Mouse (Mus musculus) gastrocnemius, postnatal 4 days (tissue): ENCODE measurements around the gene B3gntl1. TPM values are rescaled to one million over a fixed set of nuclear protein-coding genes. Genes with fewer than 3 reads are reported as not detected.
A peak's percentile ranks its signal among the peaks of the same experiment; 100 is the strongest.

Experiments
- DNase-seq, 2 experiments: peaks; one replicate each; pipeline ENCODE4 v3.0.0; 2021 to 2022; ENCODE audit warnings: low spot score in 2 of 2, mixed read lengths in 2 of 2
- total RNA-seq, 2 experiments: library from RNA; stranded (reverse); gene quantifications; 2 replicates each; pipeline ENCODE4 v1.2.3; 2021

Gene B3gntl1
- total RNA-seq, 2 experiments from 2014 or later: 5.9 to 6.1 TPM

GRCm38 (mm10) chr11:121650668-121651067 lies 22.3 kb downstream of the B3gntl1 start:
- no peak for DNase-seq

DNA sequence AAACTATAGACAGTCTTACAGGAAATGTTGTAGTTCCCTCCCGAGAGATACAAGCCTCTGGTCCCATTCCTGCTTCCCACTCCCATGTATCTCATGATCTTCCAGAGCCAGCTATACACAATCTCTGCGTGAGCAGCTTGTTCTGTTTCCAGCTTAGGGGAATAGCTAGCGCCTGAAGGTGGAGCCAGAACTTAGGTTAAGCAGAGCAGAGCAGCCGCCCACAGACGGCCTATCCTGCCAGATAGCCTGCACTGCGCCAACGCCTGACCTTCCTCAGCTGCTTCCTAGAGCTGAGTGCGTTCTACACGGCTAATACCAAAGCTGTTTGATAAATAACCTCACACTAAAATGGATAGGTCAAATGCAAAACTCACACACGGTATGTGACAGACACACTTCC lies 23.1 kb downstream of the B3gntl1 start:
- DNase-seq: peak in 1 of 2 experiments; percentile 24

- DNase-seq: no peak
These were observed 24.8 kb downstream of the B3gntl1 start for GRCm38 (mm10) chr11:121648166-121648565.

DNA sequence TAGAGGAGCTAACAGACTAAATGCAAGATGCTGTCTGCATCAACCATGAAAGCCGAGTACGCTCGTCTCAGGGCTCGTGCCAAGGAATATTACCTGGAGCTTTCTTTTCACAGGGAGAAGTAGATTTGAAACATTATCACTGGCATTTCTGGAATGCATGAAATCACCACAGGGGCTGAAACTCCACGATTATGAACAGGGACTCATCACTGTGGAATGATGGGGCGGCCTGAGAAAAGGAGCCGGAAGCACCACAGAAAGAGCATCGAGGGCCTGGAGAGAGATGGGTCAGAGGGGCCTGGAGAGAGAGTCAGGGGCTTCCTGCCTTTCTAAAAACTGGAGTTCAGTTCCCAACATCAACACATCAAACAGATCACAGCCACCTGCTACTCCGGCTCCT lies 25.6 kb downstream of the B3gntl1 start:
- DNase-seq: no peak

DNA sequence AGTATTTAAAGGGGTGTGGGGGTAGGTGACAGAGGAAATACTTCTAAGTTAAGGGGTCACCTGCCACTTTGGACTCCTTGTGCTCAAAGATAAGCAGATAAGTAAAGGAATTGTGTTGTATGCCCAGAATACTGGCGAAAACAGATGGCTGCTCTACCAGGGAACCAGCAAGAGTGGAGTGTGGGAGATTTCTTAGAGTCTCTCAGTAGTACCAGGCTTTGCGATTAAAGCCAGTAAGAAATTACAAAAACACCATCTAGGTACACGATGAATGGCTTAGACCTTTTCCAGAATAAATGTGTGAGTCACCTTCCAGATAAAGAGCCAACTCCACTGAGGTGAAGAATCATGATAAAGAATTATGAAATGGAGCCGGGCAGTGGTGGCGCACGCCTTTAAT lies 27.6 kb downstream of the B3gntl1 start:
- DNase-seq: no peak

DNA sequence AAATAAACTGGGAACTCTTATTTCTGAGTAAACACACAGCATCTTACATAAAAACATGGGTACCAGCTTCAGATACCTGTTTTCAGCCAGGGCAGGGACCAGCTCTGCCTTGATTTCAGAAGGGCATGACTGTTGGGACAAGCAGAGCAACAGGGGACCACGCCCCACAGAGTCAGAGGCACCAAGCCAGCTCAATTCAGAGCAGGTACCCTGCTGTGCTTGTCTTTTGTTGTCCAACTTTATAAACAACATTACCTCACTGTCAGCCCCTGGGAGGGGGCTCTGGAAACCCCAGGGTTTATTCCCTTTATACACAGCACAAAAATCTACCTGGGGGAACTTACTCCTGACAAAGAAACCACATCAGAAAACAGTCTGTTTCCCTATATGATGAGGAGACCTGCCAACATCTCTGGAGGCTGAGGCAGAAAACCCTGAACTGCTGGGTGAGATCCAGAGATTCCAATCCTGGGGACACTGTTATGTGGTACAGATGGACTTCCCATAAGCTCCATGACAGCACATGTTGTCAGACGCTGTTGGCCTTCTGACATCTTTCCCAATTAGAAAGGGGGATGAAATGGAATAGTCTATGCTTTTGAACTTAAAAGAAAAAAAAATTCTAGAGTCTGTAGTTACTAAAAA lies 31.3 kb downstream of the B3gntl1 start:
- no peak for DNase-seq

- no peak for DNase-seq
These were observed 36.3 kb downstream of the B3gntl1 start for GRCm38 (mm10) chr11:121636646-121637045.

- no peak for DNase-seq
These were observed 41.5 kb downstream of the B3gntl1 start for GRCm38 (mm10) chr11:121631410-121631809.

DNA sequence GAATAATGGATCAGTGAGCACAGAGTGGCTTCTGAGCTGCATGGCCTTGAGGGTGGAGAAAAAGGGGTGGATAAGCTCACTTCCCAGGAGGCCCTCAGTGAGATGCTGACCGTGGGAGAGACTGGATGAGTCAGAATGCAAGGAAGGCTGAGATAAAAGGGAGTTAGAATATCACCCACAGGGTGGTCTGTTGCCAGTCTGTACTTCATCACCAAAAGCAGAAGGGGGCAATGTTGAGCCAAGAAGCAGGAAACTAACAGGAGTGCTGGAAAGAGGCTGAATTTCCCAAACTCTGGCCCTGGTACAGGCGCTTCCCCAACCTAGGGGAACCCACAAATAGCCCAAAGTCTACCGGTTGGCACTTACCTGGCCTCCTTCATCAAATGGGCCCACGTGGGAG lies 42.5 kb downstream of the B3gntl1 start:
- no peak for DNase-seq

- DNase-seq: no peak
These were observed 43.4 kb downstream of the B3gntl1 start for GRCm38 (mm10) chr11:121629529-121629928.

DNA sequence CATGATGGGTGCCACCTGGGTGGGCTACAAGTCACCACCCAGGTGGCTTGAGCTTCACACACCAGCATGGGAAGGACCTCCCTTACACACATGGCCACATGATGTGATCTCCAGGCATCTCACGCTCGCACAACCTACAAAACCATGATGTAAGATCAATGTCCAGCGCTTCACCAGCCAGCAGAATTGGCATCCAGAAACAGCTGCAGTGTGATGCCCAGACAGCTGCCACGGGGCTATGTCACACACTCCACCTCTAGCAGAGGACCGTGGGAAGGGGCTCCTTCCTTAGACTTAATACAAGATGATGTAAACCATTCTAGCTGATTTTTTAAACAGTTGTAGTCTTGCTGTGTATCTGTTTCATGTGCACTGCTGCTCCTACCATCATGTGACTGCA lies 45.4 kb downstream of the B3gntl1 start:
- no peak for DNase-seq

DNA sequence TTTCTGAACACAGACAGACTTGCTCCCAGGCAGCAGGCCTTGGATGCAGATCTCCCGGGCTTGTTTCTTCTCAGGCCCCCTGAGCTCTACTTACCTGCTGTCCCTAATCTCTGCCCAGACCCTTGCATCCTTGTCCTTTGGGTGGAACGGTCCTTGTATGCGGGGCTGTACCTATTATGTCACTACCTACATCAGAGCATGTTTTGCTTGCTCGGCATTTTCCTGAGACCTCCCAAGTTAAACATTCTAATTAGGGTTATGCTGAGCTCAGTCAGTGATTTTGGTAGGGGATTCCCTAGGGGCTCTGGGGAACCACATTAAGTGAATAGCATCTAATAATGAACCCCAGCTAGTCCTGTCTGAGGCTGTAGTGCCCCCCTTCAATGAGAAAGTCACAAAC lies 47.9 kb downstream of the B3gntl1 start:
- no peak for DNase-seq

DNA sequence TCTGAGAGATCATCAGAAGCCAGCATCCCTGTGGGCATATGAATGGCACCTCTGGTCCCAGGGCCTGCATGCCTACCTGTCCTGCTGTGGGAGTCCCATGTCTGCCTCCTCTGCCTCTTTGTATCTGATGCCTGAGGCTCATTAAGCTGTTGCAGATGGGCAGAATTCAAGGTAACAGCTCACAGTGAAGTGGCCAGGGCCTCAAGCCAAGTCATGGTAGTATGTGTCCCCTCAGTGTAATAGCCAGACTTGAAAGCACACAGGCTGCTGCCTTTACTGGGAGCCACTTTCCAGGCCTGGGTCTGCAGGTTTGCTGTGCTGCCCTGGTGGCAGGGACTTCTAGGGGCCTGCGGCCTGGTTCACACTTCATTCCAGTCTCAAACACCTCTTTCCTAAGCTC lies 55.6 kb downstream of the B3gntl1 start:
- no peak for DNase-seq

DNA sequence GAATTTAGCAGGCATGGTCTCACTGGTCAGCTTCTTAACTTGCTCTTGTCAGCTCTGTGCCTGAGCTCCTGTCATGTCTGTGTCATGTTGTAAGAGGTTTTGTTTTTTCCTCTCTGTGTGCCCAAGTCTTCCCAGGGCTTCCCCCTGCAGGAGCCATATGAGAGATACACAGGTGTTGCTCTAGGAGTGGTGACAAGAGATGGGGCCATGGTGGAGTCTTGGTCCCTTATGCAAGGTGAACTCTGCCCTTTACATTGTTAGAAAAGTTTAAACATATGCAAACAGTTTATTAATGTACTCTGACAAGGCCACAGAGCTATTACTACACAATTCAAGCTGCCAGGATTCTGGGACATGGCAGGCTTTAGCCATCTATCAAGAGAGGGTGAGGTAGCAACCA lies 56.5 kb downstream of the B3gntl1 start:
- DNase-seq: no peak

DNA sequence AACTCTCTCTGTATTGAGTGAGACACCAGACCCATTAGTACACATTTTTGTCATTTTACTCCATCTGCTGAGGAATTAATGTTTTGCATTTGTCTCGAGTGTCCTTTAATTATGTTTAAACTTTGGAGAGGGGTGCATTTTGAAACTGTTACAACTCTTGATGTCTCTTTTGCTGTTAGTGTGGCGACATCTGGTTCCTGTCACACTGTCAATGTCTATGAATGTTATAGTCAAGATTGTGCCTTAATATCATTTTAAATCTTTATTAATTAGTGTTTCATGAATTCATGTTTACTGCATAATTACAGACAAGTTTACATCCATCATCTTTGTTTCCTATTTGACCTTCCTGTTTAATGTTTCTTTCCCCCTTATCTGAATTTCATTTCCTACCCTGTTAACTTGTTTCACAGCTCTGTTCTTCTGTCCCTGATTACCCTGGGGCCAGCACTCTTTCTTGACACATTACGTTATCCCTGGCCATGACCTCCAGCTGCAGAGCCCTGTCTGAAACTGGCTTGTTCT lies 56.9 kb downstream of the B3gntl1 start:
- DNase-seq: no peak

DNA sequence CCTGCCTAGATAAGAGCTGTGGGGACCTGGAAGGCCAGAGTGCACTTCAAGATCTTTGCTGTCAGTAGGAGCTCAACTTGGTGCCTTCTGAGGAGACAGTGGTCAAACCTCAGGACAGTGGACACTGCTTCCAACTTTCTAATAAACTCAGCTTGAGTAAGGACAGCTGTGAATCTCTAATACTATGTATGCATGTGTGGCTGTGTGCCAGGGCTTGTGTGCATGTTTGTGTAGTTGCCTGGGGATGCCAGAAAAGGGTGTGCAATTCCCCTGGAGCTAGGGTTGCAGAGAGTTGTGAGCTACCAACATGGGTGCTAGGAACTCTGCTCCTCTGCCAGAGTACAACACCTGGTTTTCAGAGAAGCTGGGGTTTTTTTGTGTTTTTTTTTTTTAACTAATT lies 62.0 kb downstream of the B3gntl1 start:
- no peak for DNase-seq

- no peak for DNase-seq
These were observed 67.3 kb downstream of the B3gntl1 start for GRCm38 (mm10) chr11:121605604-121606003.

DNA sequence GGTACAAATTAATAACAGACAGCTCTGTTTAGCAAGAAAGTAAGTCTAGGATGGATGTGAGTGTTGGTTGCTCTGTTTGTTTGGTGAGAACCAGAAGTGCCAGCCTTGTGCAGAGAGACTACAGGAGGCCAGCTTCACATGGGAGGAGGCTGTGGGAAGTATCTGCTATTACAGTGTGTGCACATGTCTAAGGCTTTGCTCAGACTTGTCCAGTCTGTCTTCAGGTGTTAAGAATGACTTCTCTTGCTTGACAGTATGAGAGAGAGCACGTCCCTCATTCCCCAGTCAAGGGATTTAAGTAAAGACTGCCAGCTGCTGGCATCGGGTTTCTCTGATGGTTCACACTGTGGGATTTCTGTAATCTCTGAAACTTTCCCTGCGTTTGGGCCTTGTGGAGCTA lies 71.5 kb downstream of the B3gntl1 start:
- DNase-seq: no peak

- DNase-seq: no peak
These were observed 75.7 kb downstream of the B3gntl1 start for GRCm38 (mm10) chr11:121597254-121597653.

DNA sequence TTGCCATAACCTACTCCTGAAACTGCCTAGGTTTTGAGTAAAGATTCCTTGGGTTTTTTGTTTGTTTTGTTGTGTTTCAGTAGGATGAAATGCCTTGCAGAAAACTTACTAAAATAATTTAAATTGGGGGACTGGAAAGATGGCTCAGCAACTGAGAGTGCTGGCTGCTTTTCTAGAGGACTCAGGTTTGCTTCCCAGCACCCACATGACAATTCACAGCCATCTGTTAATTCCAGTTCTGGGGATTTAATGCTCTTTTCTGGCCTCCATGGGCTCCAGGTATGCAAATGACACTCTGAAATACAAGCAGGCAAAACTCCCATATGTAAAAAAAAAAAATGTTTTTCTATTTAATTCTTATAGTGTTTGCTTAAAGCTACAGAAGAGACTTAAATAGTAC lies 91.1 kb downstream of the B3gntl1 start:
- DNase-seq: no peak
